Mouse (Mus musculus): Measurements from ENCODE around the gene Isx. TPM values are rescaled to one million over a fixed set of nuclear protein-coding genes. Genes with fewer than 3 reads are reported as not detected.

The Isx gene
- not detected for polyA plus RNA-seq (2014; fragmentation: Illumina TruSeq; extraction: RNeasy Lipid Tissue Mini Kit (QIAGEN cat#74804); ENCODE audit: low read depth, low replicate concordance)

DNA sequence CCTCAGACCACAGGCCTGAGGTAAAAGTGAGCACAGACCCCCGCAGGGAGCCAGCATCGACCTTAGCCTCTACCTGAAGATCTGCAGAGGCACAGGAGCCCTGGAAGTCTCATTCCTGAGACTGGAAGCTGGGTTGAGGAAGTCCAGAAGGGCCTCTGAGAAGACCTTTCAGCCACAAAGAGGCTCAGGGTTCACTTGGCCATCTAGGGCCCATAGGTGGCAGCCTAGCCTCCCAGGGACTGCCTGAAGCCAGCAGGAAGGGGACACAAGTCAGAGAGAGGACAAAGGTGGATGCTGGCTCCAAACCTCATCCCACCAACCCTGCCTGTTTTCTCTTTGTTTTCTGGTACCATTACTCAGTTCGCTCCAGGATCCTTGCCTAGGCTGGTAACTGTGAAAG lies at the start of gene Isx:
Isx (plus strand) TSS at position 234 of the 400 bp plus-strand sequence.

Other genes with a start within 250 kb of the Isx start
- 11.5 TPM for gene Hmgxb4, start 120.2 kb downstream of the Isx start, polyA plus RNA-seq (2014; fragmentation: Illumina TruSeq; extraction: RNeasy Lipid Tissue Mini Kit (QIAGEN cat#74804); ENCODE audit: low read depth, low replicate concordance)
- gene Tom1, start 160.5 kb downstream of the Isx start, polyA plus RNA-seq (2014; fragmentation: Illumina TruSeq; extraction: RNeasy Lipid Tissue Mini Kit (QIAGEN cat#74804); ENCODE audit: low read depth, low replicate concordance): 96.7 TPM
- gene Hmox1, start 220.4 kb downstream of the Isx start, polyA plus RNA-seq (2014; fragmentation: Illumina TruSeq; extraction: RNeasy Lipid Tissue Mini Kit (QIAGEN cat#74804); ENCODE audit: low read depth, low replicate concordance): 15.2 TPM
- 3.1 TPM for gene Mcm5, start 236.4 kb downstream of the Isx start, polyA plus RNA-seq (2014; fragmentation: Illumina TruSeq; extraction: RNeasy Lipid Tissue Mini Kit (QIAGEN cat#74804); ENCODE audit: low read depth, low replicate concordance)